Comparison of ENCODE assay signal across 23 mouse cellular contexts in the genomic region with DNA sequence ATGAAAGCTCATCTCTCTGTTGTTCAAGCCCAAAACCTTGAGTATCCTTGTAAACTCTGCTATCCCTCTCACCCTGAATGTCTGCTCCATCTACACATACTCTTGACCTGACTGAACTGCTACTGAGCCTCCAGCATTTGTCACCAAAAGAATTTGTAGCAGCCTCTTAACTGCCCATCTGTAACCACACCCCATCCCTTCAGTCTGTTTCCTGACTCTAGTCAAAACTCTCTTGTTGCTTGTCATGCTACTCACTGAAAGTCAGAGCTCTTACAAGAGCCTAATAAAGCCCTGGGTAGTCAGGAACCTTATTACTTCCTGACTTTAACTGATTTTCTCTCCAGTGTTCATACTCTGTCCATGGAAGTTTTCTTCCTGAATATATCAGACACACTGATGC.
DNase-seq lines count a peak whose midpoint lies in the region; ATAC-seq lines count a peak whose summit lies in the region.
"Had no signal": no experiment of that assay in that cellular context is flagged by ENCODE, and none has a peak within 500 bp of the region (broad histone marks: within the 10 kb centered on the region; RNA-seq: fewer than 3 reads in every experiment).

No protein-coding gene starts in this region.

- 0 out of 2 replicates have a peak, but pooled peaks have one; percentile 17 for ATAC-seq in megakaryocyte progenitor cell, adult 5-6 weeks (replicated peaks; ENCODE audit: poor library complexity)
- ATAC-seq: forebrain, embryonic 14.5 days; forebrain, postnatal 0 days; hindbrain, embryonic 16.5 days; intestine, embryonic 15.5 days; Patski had no signal

- DNase-seq in 416B (ENCODE audit: low read depth) = peak; percentile 58
- peak; percentile 16 for DNase-seq in ES-CJ7 (ENCODE audit: low read depth, low spot score)
- DNase-seq in MEL-GATA-1-ER (ENCODE audit: extremely low read depth, low read depth) = peak; percentile 22
- DNase-seq in lung, adult 18-20 months = no peak
- DNase-seq in lung, postnatal 10 days = no peak
- DNase-seq in cerebellum, postnatal 10 days = no peak
- DNase-seq: adrenal gland, adult 2 months; adrenal gland, postnatal 14 days; cerebellum, adult 11-12 months; cerebellum, adult 8-10 months; cerebellum, postnatal 14 days; forebrain, postnatal 0 days; gastrocnemius, adult 2 months; gastrocnemius, postnatal 14 days; heart, adult 18-20 months; heart, postnatal 10 days; heart, postnatal 4 days; kidney, adult 11 months had no signal

Comparison
In these comparisons a context has a peak if more than half of its experiments do, and no peak if none do; other contexts are left out.
1. DNase-seq: peak in 416B (single experiment), ES-CJ7 (single experiment) and MEL-GATA-1-ER (single experiment); none in lung, adult 18-20 months (0 of 2), lung, postnatal 10 days (single experiment) and cerebellum, postnatal 10 days (0 of 2).